Mouse (Mus musculus) lung, embryonic 16.5 days (tissue): ENCODE results near the gene Rprd1b. TPM values are rescaled to one million over a fixed set of nuclear protein-coding genes. Genes with fewer than 3 reads are reported as not detected.
A peak's percentile ranks its signal among the peaks of the same experiment; 100 is the strongest.

Experiments used
- ATAC-seq: fragments of 200-750 bp; cut with Nextera tagmentation; 2 replicates; pipeline ENCODE4 v1.8.0; 2017; ENCODE audit warnings: low read depth, mild to moderate bottlenecking, moderate library complexity
- H3K27ac ChIP-seq: fragments of 300-500 bp; sonication (generic); 2 replicates; pipeline ENCODE4 v1.5.1; 2014; ENCODE audit warnings: mild to moderate bottlenecking, control low read depth, low read length
- H3K27me3 ChIP-seq: fragments of 300-500 bp; sonication (generic); 2 replicates; pipeline ENCODE4 v1.6.1; 2014; ENCODE audit warnings: low read depth, low read length, mixed read lengths; ENCODE audit not compliant: control insufficient read depth, insufficient read depth
- H3K36me3 ChIP-seq: fragments of 300-500 bp; sonication (generic); 2 replicates; pipeline ENCODE4 v1.6.1; 2014; ENCODE audit warnings: low read length; ENCODE audit not compliant: control insufficient read depth, insufficient read depth
- H3K4me1 ChIP-seq: fragments of 300-500 bp; sonication (generic); replicated peaks from 2 replicates; pipeline ENCODE4 v1.6.1; 2014; ENCODE audit warnings: low read length, mixed read lengths; ENCODE audit not compliant: control insufficient read depth, insufficient read depth
- H3K4me2 ChIP-seq: fragments of 300-500 bp; sonication (generic); 2 replicates; pipeline ENCODE4 v1.6.1; 2014; ENCODE audit warnings: low read depth, low read length, control low read depth
- H3K4me3 ChIP-seq: fragments of 300-500 bp; sonication (generic); 2 replicates; pipeline ENCODE4 v1.5.1; 2014; ENCODE audit warnings: mild to moderate bottlenecking, low read length, control low read depth
- H3K9ac ChIP-seq: fragments of 300-500 bp; sonication (generic); 2 replicates; pipeline ENCODE4 v1.6.1; 2014; ENCODE audit warnings: low read length, control low read depth
- H3K9me3 ChIP-seq: fragments of 300-500 bp; sonication (generic); 2 replicates; pipeline ENCODE4 v1.6.1; 2016; ENCODE audit warnings: low read length; ENCODE audit not compliant: control insufficient read depth
- WGBS: fragments of 180-500 bp; shearing (Covaris S2); extraction: QIAGEN DNeasy Blood & Tissue Kit; methylation state at CpG from one replicate; pipeline ENCODE4 v1.1.7; 2014; 5-methylcytosine and 5-hydroxymethylcytosine counted together
- polyA plus RNA-seq: library from polyadenylated mRNA; unstranded; fragments of >200 nt; fragmentation: Nextera tagmentation; extraction: Ambion mirVana; gene quantifications from 2 replicates; pipeline ENCODE4 v1.2.1, GENCODE M21; 2015

The Rprd1b gene
- polyA plus RNA-seq, 1 experiment from 2014 or later, result 43.4 TPM

GRCm38 (mm10) chr2:158131197-158131835 lies 103.0 kb downstream of the Rprd1b start:
- Histone ChIP-seq H3K4me3 (no peak overlapping the region), H3K27me3 (no peaks in the 10 kb centered on the region), H3K27ac (no peak overlapping the region), H3K9me3 (no peaks in the 10 kb centered on the region), H3K4me2 (no peak overlapping the region), H3K36me3 (0 out of 2 replicates have a peak, but pooled peaks cover 15% of the 10 kb centered on the region), H3K9ac (no peak overlapping the region), H3K4me1 (peaks cover 31% of the 10 kb centered on the region)
- WGBS, result 85% methylated on average over 13 of the region's 13 CpGs
- ATAC-seq, result no peak

- Histone ChIP-seq H3K4me3 (no peak overlapping the region), H3K4me1 (peaks cover 27% of the 10 kb centered on the region), H3K9me3 (no peaks in the 10 kb centered on the region), H3K4me2 (no peak overlapping the region), H3K27ac (no peak overlapping the region), H3K36me3 (0 out of 2 replicates have a peak, but pooled peaks cover 8% of the 10 kb centered on the region), H3K9ac (no peak overlapping the region), H3K27me3 (no peaks in the 10 kb centered on the region)
- WGBS, result 83% methylated on average over 10 of the region's 10 CpGs
- ATAC-seq, result no peak
Measured at GRCm38 (mm10) chr2:158132320-158132719, 104.0 kb downstream of the Rprd1b start.

- 0 out of 2 replicates have a peak, but pooled peaks cover 7% of the 10 kb centered on the region for H3K36me3 ChIP-seq
- 68% methylated on average over 6 of the region's 6 CpGs for WGBS
- peaks cover 28% of the 10 kb centered on the region for H3K4me1 ChIP-seq
- H3K4me2 ChIP-seq, result no peak overlapping the region
- no peak overlapping the region for H3K4me3 ChIP-seq
- no peak for ATAC-seq
- H3K27ac ChIP-seq, result no peak overlapping the region
- no peak overlapping the region for H3K9ac ChIP-seq
- H3K9me3 ChIP-seq, result no peaks in the 10 kb centered on the region
- no peaks in the 10 kb centered on the region for H3K27me3 ChIP-seq
Measured at GRCm38 (mm10) chr2:158133050-158133449, 104.8 kb downstream of the Rprd1b start.

- no peak overlapping the region for H3K4me2 ChIP-seq
- WGBS, result 46% methylated on average over 7 of the region's 7 CpGs
- no peak overlapping the region for H3K4me3 ChIP-seq
- no peaks in the 10 kb centered on the region for H3K9me3 ChIP-seq
- 0 out of 2 replicates have a peak, but pooled peaks cover 12% of the 10 kb centered on the region for H3K36me3 ChIP-seq
- H3K27ac ChIP-seq, result peak overlapping the region; percentile 53
- H3K4me1 ChIP-seq, result peaks cover 30% of the 10 kb centered on the region
- ATAC-seq, result peak; percentile 86
- H3K27me3 ChIP-seq, result no peaks in the 10 kb centered on the region
- no peak overlapping the region for H3K9ac ChIP-seq
Measured at GRCm38 (mm10) chr2:158136205-158136604, 107.9 kb downstream of the Rprd1b start.

GRCm38 (mm10) chr2:158137771-158138170 lies 109.5 kb downstream of the Rprd1b start:
- no peaks in the 10 kb centered on the region for H3K9me3 ChIP-seq
- ATAC-seq, result no peak
- H3K4me2 ChIP-seq, result no peak overlapping the region
- H3K36me3 ChIP-seq, result 0 out of 2 replicates have a peak, but pooled peaks cover 8% of the 10 kb centered on the region
- no peak overlapping the region for H3K4me3 ChIP-seq
- H3K9ac ChIP-seq, result no peak overlapping the region
- H3K27ac ChIP-seq, result no peak overlapping the region
- no peaks in the 10 kb centered on the region for H3K27me3 ChIP-seq
- WGBS, result 75% methylated on average over 12 of the region's 12 CpGs
- peaks cover 44% of the 10 kb centered on the region for H3K4me1 ChIP-seq

GRCm38 (mm10) chr2:158138778-158139177 lies 110.5 kb downstream of the Rprd1b start:
- Histone ChIP-seq H3K9ac (no peak overlapping the region), H3K9me3 (no peaks in the 10 kb centered on the region), H3K4me2 (no peak overlapping the region), H3K4me1 (peaks cover 51% of the 10 kb centered on the region), H3K27me3 (no peaks in the 10 kb centered on the region), H3K36me3 (0 out of 2 replicates have a peak, but pooled peaks cover 5% of the 10 kb centered on the region), H3K4me3 (no peak overlapping the region), H3K27ac (no peak overlapping the region; the same call in 1 of the 2 replicates)
- whole genome bisulfite sequencing, result 87% methylated on average over 9 of the region's 9 CpGs
- no peak for ATAC-seq

GRCm38 (mm10) chr2:158139628-158140027 lies 111.3 kb downstream of the Rprd1b start:
- Histone ChIP-seq H3K27ac (peak overlapping the region; percentile 82), H3K9me3 (no peaks in the 10 kb centered on the region), H3K27me3 (no peaks in the 10 kb centered on the region), H3K4me2 (no peak overlapping the region), H3K4me3 (no peak overlapping the region), H3K36me3 (0 out of 2 replicates have a peak, but pooled peaks cover 5% of the 10 kb centered on the region), H3K9ac (peak overlapping the region; percentile 54), H3K4me1 (peaks cover 57% of the 10 kb centered on the region)
- 25% methylated on average over 7 of the region's 7 CpGs for WGBS
- peak; percentile 60 for ATAC-seq

GRCm38 (mm10) chr2:158140664-158141063 lies 112.4 kb downstream of the Rprd1b start:
- peak overlapping the region; percentile 82 for H3K27ac ChIP-seq
- H3K4me2 ChIP-seq, result no peak overlapping the region
- 0 out of 2 replicates have a peak overlapping the region, but pooled peaks have one; percentile 4 for H3K9ac ChIP-seq

GRCm38 (mm10) chr2:158141271-158141670 lies 113.0 kb downstream of the Rprd1b start:
- peaks cover 68% of the 10 kb centered on the region for H3K4me1 ChIP-seq
- 75% methylated on average over 7 of the region's 7 CpGs for WGBS
- no peak overlapping the region for H3K4me3 ChIP-seq
- no peak overlapping the region for H3K4me2 ChIP-seq
- H3K36me3 ChIP-seq, result 0 out of 2 replicates have a peak, but pooled peaks cover 5% of the 10 kb centered on the region
- ATAC-seq, result no peak
- H3K9ac ChIP-seq, result no peak overlapping the region
- H3K9me3 ChIP-seq, result no peaks in the 10 kb centered on the region
- H3K27me3 ChIP-seq, result no peaks in the 10 kb centered on the region
- peak overlapping the region; percentile 59; the same call in 1 of the 2 replicates for H3K27ac ChIP-seq

More at GRCm38 (mm10) chr2:158140664-158141063, 112.4 kb downstream of the Rprd1b start:
- Histone ChIP-seq H3K4me3 (no peak overlapping the region), H3K36me3 (0 out of 2 replicates have a peak, but pooled peaks cover 5% of the 10 kb centered on the region), H3K9me3 (no peaks in the 10 kb centered on the region), H3K27me3 (no peaks in the 10 kb centered on the region), H3K4me1 (peaks cover 67% of the 10 kb centered on the region)
- ATAC-seq, result no peak
- 84% methylated on average over 5 of the region's 5 CpGs for WGBS
